Mouse (Mus musculus) leukemia stem cell, adult 10-12 weeks (primary cell): ENCODE results near the gene Chmp1a. TPM values are rescaled to one million over a fixed set of nuclear protein-coding genes. Genes with fewer than 3 reads are reported as not detected.

Experiments used
- polyA plus RNA-seq: library from polyadenylated mRNA; stranded (reverse); fragments of >175 nt; gene quantifications from 2 replicates; pipeline ENCODE4 v1.2.3, GENCODE M21; 2012; ENCODE audit warnings: low replicate concordance

Chmp1a gene
- polyA plus RNA-seq: 12.2 and 40.3 TPM in 2 replicates

DNA sequence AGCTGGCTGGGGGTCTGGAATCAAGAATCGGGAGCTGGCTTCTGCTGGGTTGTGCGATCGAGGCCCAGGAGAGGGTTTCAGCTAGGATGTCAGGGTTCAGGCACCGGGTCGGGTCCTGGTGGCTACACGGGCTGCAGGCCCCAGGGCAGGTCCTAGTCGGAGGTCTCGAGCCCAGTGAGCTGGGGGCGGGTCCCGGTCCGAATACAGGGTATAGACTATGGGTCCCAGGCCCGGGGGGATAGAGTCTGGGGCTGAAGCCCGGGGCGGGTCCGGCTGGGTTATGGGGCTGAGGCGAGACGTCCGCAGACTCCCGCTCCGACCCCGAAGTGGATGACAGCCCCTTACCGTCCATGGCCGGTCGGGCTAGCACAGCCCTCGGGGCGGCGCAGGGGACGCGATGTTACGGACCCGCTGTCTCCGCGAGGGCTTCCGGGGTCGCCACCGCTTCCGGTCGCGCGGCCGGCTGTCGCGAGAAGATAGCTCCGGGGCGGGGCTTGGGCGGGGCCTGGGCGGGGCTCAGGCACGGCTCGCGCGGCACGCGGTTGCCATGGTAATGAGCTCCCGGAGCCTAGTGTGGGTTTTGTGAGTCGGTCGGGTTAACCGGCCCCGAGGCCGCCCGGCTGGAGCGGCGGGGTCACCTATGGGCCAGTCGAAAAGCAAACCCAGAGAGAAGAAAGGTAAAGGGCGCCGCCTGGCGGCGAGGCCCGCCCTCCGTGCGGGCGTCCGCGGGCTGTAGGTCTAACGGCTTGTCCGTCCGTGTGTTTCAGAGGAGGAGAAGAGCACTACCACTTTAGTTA is at the start of gene Chmp1a, which contains the start of gene Spata33:
Gene Chmp1a (minus strand): TSS at position 443 of the 797 bp plus-strand sequence.
Gene Spata33 (plus strand): TSS at position 512 of the 797 bp plus-strand sequence.

DNA sequence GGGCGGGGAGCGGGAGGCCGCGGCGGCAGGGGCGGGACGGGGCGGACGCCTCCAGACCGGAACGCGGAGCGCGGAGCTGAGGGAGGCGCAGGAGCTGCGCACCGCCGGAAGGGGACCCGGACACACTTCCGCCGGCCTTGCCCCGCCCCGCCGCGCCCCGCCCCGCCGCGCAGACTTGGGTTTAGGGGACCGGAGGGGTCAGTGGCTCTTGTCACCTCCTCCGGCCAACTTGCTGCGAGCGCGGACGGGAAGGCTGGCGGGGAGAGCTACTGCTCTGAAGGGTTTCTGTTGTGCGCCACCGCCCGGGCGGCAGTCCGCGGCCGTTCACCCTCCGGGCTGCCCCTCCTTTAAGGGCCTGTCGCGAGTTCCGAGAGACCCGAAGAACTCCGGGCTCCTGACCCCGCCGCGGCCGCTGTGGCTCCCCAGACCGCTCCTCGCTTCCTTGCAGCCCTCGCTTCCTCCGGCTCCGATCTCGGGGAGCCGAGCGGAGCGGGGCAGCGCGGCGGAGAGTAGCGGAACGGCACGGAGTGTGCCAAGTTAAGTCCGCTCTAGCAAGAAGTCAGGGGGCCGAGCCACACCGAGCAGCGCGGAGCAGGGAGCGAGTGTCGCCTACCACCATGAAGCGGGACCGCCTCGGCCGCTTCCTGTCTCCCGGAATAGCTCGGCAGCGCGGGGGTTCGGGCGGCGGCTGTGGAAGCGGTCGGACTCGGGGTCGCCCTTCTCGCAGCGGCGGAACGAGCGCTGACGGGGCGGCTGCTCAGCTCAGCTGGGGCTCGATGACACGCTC is 41.7 kb upstream of the Chmp1a start, which contains the start of the genes Zfp276 and Vps9d1:
Gene Zfp276 (plus strand): TSS at position 97 of the 787 bp plus-strand sequence.
Gene Vps9d1 (minus strand): TSS at position 250 of the 787 bp plus-strand sequence.

DNA sequence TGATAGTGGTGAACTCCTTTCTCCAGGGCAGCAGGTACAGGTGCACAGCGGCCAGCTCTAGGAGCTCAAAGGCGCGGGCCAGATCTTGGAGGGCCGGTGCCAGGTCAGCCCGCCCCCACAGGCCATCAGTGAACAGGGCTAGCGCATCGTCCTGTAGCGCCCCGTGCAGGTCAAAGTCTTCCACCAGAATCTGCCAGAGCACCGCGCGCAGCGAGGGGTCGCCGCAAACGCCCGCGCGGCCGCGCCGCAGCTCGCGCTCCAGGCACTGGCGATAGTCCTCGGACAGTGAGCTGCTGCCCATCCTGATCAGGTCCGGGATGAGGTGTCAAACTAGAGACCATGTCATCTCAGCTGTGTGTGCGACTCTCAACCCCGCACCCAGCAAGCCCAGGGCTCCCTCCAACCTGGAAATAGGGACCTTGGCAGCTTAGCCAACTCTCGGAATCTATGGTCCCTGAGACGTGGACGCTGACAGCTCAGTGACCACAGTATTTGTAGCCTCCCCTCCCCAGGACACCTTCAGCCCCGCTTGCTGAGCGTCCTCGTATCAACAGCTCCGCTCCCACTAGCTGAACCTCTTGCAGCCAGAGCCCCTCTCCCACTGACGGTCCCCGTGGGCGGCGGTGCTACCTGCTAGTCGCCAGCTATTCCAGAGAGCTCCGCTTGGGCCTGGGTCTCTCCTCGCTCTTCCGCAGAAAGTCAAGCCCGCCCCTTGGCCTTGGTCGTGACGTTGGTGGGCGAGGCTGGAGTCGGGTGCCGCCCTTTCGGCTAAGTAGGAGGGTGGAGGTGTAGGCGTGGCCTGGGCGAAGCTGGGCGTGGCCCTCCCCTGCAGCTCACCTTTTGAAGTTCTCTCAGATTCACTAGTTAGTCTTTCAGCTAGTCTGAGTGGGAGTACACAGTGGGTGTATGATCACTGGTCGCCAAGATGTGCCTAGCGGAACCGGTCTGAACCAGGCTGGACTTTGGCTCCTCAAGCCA is 23.2 kb upstream of the Chmp1a start, which contains the start of gene Spata2l:
Gene Spata2l (minus strand): TSS at position 714 of the 978 bp plus-strand sequence.

DNA sequence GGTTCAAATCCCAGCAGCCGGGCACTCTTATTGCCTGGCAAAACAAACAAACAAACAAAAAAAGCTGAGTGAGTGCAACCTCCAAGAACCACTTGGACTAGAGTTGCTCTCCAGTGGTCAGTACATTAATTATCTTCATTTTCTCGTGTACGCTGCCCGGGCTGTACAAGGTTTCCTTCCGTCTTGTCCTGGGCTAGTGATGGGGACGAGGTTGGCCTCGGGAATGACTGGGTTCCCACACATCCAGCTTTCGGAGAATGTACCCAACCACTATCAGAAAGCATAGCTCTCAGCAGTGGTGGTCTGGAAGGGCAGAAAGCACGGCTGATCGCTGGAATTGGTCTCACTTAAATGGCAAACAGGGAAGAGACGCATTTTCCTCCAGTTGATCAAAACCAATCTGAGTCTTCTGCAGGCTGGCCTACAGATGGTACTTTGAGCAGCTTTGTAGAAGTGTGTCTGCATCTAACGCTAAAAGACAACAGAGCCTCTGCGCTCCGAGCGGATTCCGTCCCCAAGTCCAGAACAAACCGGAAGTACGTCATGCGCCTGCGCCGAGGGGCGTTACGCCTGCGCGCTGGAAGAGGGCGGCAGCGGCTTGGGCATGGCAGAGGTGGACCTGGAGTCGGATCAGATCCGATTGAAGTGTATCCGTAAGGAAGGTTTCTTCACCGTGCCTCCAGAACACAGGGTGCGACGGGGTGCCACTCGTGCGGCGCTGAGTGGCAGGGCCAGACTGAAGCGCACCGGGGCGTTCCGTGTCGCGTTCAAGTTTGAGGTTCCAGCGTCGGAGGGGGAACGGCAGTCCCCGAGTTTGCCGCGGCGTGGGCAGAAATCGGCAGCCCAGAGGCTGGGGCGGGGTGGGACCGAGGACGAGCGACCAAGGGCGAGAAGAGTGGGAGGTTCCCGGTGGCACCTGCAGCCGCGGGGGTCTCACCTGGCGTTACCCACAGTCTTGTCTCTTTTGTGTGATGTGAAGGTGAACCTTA is 12.0 kb upstream of the Chmp1a start, which contains the start of gene Cdk10:
Gene Cdk10 (plus strand): TSS at position 565 of the 989 bp plus-strand sequence.

DNA sequence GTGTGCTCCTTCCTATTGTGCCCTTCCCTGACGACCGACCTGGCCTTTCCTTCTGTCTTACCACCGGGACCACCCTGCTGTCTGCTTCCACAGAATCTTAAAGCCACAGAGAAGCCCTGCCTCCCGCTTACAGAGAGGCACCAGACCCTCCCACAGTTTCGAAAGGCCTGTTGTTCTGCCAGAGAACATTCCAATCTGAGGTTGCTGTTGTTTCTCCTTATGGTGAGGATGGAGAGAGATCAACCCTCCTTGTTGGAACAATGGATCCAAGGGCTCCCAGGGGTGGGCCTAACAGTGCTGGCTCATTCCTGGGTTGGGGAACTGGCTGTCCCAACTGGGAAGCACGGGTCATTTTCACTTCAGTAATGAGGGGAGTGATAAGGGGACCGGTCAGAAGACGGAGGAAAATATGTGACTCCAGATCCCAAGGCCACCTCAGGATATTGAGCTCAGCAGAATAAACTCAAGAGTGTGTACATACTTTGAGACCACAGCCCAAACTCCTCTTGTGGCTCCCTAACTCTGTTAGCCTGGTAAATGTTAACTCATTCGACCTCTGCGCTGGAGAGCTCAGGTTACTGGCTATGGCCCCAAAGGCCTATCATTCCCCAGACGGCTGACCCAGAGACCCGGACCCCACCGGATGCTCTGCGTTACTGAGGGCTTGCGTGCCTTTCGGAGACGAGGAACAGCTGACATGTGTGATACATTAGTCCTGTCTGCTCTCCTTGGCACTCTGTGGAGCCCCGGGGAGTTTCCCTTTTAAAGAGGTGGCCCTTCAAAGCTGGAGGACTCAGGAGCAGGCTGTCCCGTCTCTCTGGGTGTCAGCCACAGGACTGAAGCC is 26.8 kb downstream of the Chmp1a start, which contains the start of gene Dpep1:
Gene Dpep1 (plus strand): TSS at position 677 of the 844 bp plus-strand sequence.

DNA sequence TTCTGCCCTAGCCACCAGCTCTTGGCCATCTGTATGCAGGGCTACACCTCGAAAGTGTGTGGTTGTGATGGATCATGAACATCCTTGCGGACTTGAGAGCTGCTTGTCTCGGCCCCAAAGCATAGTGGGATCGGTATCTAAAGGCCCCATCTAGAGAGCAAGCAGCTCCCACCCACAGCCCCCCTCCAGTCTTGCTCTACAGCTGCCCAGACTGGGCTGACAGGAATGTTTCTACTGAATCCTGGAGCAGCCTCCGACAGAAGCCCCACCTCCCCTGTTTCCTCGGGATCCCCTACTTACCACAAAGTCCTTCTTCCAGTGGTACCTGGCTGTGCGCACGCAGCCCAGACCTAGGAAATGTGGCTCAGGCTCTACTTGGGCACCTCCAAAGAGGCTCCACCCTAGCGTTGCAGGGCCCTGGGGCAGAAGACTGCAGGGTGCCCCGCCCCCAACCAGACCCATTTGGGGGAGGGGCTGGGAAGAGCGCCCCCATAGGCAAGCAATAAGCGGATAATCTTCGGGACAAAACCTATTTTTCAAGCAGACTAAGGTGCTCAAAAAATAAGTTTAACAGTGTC is 54.6 kb downstream of the Chmp1a start, which contains the start of gene Sult5a1:
Gene Sult5a1 (minus strand): TSS at position 428 of the 578 bp plus-strand sequence.

Other genes starting within 250 kb of the Chmp1a start
- 104 and 115 TPM in 2 replicates for gene Ankrd11, start 170.5 kb downstream of the Chmp1a start, polyA plus RNA-seq
- gene Spg7, start 149.8 kb downstream of the Chmp1a start, polyA plus RNA-seq: 36.3 and 52.6 TPM in 2 replicates
- gene Rpl13, start 110.4 kb downstream of the Chmp1a start, polyA plus RNA-seq: 1,950 and 2,595 TPM in 2 replicates
- gene Cpne7, start 95.4 kb downstream of the Chmp1a start, polyA plus RNA-seq: 0.67 and 1.0 TPM in 2 replicates
- not detected in 2 replicates for gene Sult5a1, start 54.4 kb downstream of the Chmp1a start, polyA plus RNA-seq
- gene Dpep1, start 26.5 kb downstream of the Chmp1a start, polyA plus RNA-seq: not detected in 2 replicates
- 0.13 TPM in 1 of 2 replicates, not detected in the other for gene Spata33, start 69 bp upstream of the Chmp1a start, polyA plus RNA-seq
- gene Cdk10, start 12.1 kb upstream of the Chmp1a start, polyA plus RNA-seq: 83.3 and 109 TPM in 2 replicates
- 1.6 and 4.9 TPM in 2 replicates for gene Spata2l, start 23.5 kb upstream of the Chmp1a start, polyA plus RNA-seq
- 17.4 and 19.2 TPM in 2 replicates for gene Zfp276, start 41.4 kb upstream of the Chmp1a start, polyA plus RNA-seq
- 114 and 146 TPM in 2 replicates for gene Vps9d1, start 41.6 kb upstream of the Chmp1a start, polyA plus RNA-seq
- gene Fanca, start 105.8 kb upstream of the Chmp1a start, polyA plus RNA-seq: 59.7 and 102 TPM in 2 replicates
- gene Spire2, start 120.0 kb upstream of the Chmp1a start, polyA plus RNA-seq: 11.3 and 11.8 TPM in 2 replicates
- gene Tcf25, start 161.0 kb upstream of the Chmp1a start, polyA plus RNA-seq: 70.8 and 102 TPM in 2 replicates
- 0.08 TPM in 1 of 2 replicates, not detected in the other for gene Mc1r, start 194.3 kb upstream of the Chmp1a start, polyA plus RNA-seq
- 2.9 and 4.1 TPM in 2 replicates for gene Tubb3, start 198.7 kb upstream of the Chmp1a start, polyA plus RNA-seq
- 4.7 and 24.1 TPM in 2 replicates for gene Def8, start 210.8 kb upstream of the Chmp1a start, polyA plus RNA-seq